Mouse (Mus musculus) embryonic fibroblast, embryonic 13.5 days (primary cell): ENCODE measurements around the gene Dnaic1.

Experiments used
- CTCF ChIP-seq: IDR thresholded peaks from 2 replicates; pipeline ENCODE4 v1.5.1; 2011; ENCODE audit warnings: mild to moderate bottlenecking, control low read depth, low read length, moderate library complexity, borderline replicate concordance; ENCODE audit not compliant: insufficient read depth
- POLR2A ChIP-seq: IDR thresholded peaks from 2 replicates; pipeline ENCODE4 v1.6.1; 2011; ENCODE audit warnings: low read depth, mild to moderate bottlenecking, control low read depth, low read length, moderate library complexity

DNA sequence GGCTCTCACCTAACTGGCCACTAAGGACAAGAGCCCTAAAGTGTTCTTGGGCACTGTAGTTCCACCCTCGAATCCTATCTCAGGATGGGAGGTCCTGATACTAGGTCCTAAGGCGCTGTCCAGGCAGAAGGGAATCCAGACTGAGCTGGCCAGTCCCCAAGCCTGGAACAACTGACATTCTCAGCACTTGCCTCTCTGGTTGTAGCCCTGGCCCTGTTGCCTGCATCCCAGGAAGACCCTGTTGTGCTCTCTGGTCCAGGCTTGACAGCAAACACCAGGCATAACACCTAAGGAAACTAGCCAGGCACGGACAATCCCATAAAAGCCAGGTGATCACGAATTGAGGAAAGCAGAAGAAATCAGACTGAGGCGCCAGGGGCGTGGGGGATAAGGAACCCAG, 113.2 kb downstream of the Dnaic1 start:
- TF ChIP-seq CTCF (no peak), POLR2A (no peak)
